Mouse (Mus musculus) stomach, postnatal 0 days (tissue): ENCODE data around the gene Megf11.

Experiments
- CTCF ChIP-seq: IDR thresholded peaks from 2 replicates; pipeline ENCODE4 v1.5.1; 2016; ENCODE audit warnings: antibody characterized with exemption, low read depth, mild to moderate bottlenecking, moderate library complexity
- EP300 ChIP-seq: optimal IDR thresholded peaks from 2 replicates; pipeline ENCODE3; 2016; ENCODE audit warnings: antibody characterized with exemption

GRCm38 (mm10) chr9:64604217-64604711 is 218.8 kb downstream of the Megf11 start:
- TF ChIP-seq CTCF (no peak), EP300 (no peak)
